Mouse (Mus musculus): ENCODE data around the gene Smyd4.

GRCm38 (mm10) chr11:75406104-75406503 lies 57.9 kb downstream of the Smyd4 start:
- TF ChIP-seq CTCF (conservative IDR thresholded peaks at IDR 0.05; ENCODE audit: low read length), result no peak
- no peak for TF ChIP-seq POU5F1 (IDR thresholded peaks at IDR 0.05; ENCODE audit: borderline replicate concordance, low read length)
